Mouse (Mus musculus) ES-Bruce4 (cell line): ENCODE results near the gene Anxa4. TPM values are rescaled to one million over a fixed set of nuclear protein-coding genes. Genes with fewer than 3 reads are reported as not detected.

Source experiments
- H3K27ac ChIP-seq: 2 replicates; pipeline ENCODE4 v1.5.1; 2012; ENCODE audit warnings: low read length, inconsistent platforms; ENCODE audit not compliant: insufficient read depth
- H3K27me3 ChIP-seq: 2 replicates; pipeline ENCODE4 v1.6.1; 2012; ENCODE audit warnings: mild to moderate bottlenecking, low read length, inconsistent platforms; ENCODE audit not compliant: control insufficient read depth, poor library complexity, insufficient read depth, severe bottlenecking
- H3K36me3 ChIP-seq: 2 replicates; pipeline ENCODE4 v1.6.1; 2012; ENCODE audit warnings: inconsistent platforms, mild to moderate bottlenecking, low read length, moderate library complexity; ENCODE audit not compliant: control insufficient read depth, poor library complexity, insufficient read depth, severe bottlenecking
- H3K4me1 ChIP-seq: one replicate; pipeline ENCODE4 v1.8.1; 2011; ENCODE audit warnings: low read length; ENCODE audit not compliant: control insufficient read depth, insufficient read depth
- H3K4me3 ChIP-seq: 2 replicates; pipeline ENCODE4 v1.5.1; 2011; ENCODE audit warnings: low read depth, mild to moderate bottlenecking, low read length
- H3K9ac ChIP-seq: 2 replicates; pipeline ENCODE4 v1.6.1; 2012; ENCODE audit warnings: low read depth, mild to moderate bottlenecking, inconsistent platforms; ENCODE audit not compliant: poor library complexity, severe bottlenecking
- H3K9me3 ChIP-seq: replicated peaks from 2 replicates; pipeline ENCODE4 v1.6.1; 2012; ENCODE audit warnings: mild to moderate bottlenecking, low read length, inconsistent platforms; ENCODE audit not compliant: control insufficient read depth, poor library complexity, insufficient read depth, severe bottlenecking
- CTCF ChIP-seq: IDR thresholded peaks from one replicate; pipeline ENCODE4 v1.8.1; 2011; ENCODE audit warnings: low read depth, low read length
- EP300 ChIP-seq: IDR thresholded peaks from 2 replicates; pipeline ENCODE4 v1.6.1; 2011; ENCODE audit warnings: low read depth, low read length; ENCODE audit not compliant: insufficient read depth
- POLR2A ChIP-seq: IDR thresholded peaks from one replicate; pipeline ENCODE4 v1.8.1; 2011; ENCODE audit warnings: low read length; ENCODE audit not compliant: insufficient read depth
- polyA plus RNA-seq: library from polyadenylated mRNA; stranded (reverse); fragments of >200 nt; gene quantifications from 2 replicates; pipeline ENCODE4 v1.2.4, GENCODE M21; 2011; ENCODE audit warnings: low read depth; ENCODE audit not compliant: missing spikeins, insufficient read depth, insufficient read length

Anxa4 gene
- polyA plus RNA-seq, 1 experiment, result 36.7 TPM

GRCm38 (mm10) chr6:86829768-86830167, 36.4 kb upstream of the Anxa4 start:
- Histone ChIP-seq H3K36me3 (no peaks in the 10 kb centered on the region), H3K27ac (no peak overlapping the region), H3K4me3 (no peak overlapping the region), H3K27me3 (no peaks in the 10 kb centered on the region), H3K4me1 (no peaks in the 10 kb centered on the region), H3K9ac (no peak overlapping the region), H3K9me3 (no peaks in the 10 kb centered on the region)
- TF ChIP-seq CTCF (no peak), EP300 (no peak), POLR2A (no peak)

- H3K27me3 ChIP-seq, result no peaks in the 10 kb centered on the region
- H3K9me3 ChIP-seq, result no peaks in the 10 kb centered on the region
- TF ChIP-seq EP300, result no peak
- peak; percentile 52 for TF ChIP-seq CTCF
- TF ChIP-seq POLR2A, result no peak
- no peaks in the 10 kb centered on the region for H3K4me1 ChIP-seq
- H3K4me3 ChIP-seq, result no peak overlapping the region
- H3K9ac ChIP-seq, result no peak overlapping the region
- no peaks in the 10 kb centered on the region for H3K36me3 ChIP-seq
- H3K27ac ChIP-seq, result no peak overlapping the region
Observed at GRCm38 (mm10) chr6:86827432-86827831, 34.0 kb upstream of the Anxa4 start.

DNA sequence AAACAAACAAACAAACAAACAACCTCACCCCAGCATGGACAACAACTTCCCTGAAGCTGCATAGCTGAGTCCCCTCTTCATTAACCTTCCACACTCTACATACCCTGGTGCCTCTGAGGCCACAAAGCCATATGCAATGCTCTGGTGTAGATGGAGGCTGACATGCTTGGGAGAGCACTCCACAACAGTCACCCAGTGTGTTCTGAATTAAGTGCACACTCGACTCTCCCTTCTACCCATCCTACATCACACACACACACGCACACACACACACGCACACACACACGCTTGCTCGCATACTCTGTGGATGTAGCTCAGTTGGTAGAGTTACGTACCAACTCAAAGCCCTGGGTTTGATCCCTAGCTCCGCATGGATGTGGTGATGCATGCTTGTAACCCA, 31.0 kb upstream of the Anxa4 start:
- Histone ChIP-seq H3K9ac (no peak overlapping the region), H3K9me3 (no peaks in the 10 kb centered on the region), H3K36me3 (no peaks in the 10 kb centered on the region), H3K4me1 (no peaks in the 10 kb centered on the region), H3K4me3 (no peak overlapping the region), H3K27ac (no peak overlapping the region), H3K27me3 (no peaks in the 10 kb centered on the region)
- TF ChIP-seq EP300 (no peak), POLR2A (no peak), CTCF (no peak)

DNA sequence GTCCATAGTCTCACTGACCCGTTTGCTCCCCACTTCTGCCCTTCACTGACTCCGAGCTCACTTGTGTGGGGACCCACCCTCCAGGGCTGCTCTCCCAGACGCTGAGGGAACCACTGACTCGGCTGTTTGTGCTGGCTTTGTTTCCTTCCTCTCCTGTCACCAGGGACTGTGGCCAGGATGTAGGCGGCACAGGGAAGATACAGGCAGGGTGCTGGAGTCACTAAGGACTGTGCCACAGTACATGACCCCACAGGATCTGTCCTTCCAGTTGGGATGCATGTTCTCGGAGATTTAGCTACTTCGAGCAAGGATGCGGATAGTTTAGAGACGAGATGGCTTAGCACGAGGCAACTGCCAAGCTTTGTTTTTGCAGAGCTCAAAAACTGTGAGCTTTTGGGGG, 30.4 kb upstream of the Anxa4 start:
- Histone ChIP-seq H3K4me3 (no peak overlapping the region), H3K9me3 (no peaks in the 10 kb centered on the region), H3K36me3 (no peaks in the 10 kb centered on the region), H3K9ac (no peak overlapping the region), H3K27me3 (no peaks in the 10 kb centered on the region), H3K4me1 (no peaks in the 10 kb centered on the region), H3K27ac (no peak overlapping the region)
- TF ChIP-seq POLR2A (no peak), CTCF (no peak), EP300 (no peak)

- no peak overlapping the region for H3K9ac ChIP-seq
- no peak overlapping the region for H3K4me3 ChIP-seq
- H3K9me3 ChIP-seq, result no peaks in the 10 kb centered on the region
- H3K36me3 ChIP-seq, result no peaks in the 10 kb centered on the region
- peak overlapping the region; percentile 29; the same call in 1 of the 2 replicates for H3K27ac ChIP-seq
- no peak for TF ChIP-seq CTCF
- no peak for TF ChIP-seq POLR2A
- TF ChIP-seq EP300, result no peak
- H3K27me3 ChIP-seq, result no peaks in the 10 kb centered on the region
- H3K4me1 ChIP-seq, result no peaks in the 10 kb centered on the region
Observed at GRCm38 (mm10) chr6:86823051-86823431, 29.7 kb upstream of the Anxa4 start.

DNA sequence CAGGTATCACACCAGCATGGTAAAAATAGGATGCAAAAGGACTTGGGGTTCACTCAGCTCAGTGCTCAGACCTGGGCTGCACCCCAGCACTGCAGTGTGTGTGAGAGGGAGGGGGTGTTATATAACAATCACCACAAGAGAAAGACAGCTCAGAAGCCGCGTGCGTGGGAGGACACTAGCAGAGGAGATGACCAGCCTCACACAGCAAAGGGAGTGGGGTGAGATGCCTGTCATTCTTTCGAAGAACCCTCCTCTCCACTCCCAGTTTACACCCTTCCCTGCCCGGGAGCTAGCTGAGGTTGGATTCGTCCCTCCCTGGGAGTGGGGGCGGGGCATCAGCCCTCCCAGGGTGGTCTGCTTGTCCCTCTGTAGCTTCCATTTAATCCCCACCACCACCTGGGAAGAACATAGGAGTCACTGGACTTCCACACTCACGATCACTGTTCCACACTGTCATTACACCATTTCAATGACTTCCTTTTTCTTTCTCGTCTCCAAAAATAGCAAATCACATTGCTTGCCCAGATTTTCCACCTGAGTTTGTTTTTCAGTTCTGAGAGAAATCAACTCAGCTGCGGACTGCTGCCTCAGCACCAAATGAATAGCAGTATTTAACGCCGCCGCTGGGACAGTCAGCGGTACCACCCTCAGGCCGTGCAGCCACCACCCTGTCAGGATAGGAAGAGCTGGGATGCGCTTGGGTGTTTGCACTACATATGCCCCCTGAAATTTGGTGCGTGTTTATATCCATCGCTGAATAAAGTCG, 29.1 kb upstream of the Anxa4 start:
- H3K36me3 ChIP-seq, result no peaks in the 10 kb centered on the region
- no peak overlapping the region for H3K4me3 ChIP-seq
- H3K27ac ChIP-seq, result peak overlapping the region; percentile 29
- TF ChIP-seq POLR2A (no peak), EP300 (0 out of 2 replicates have a peak, but pooled peaks have one; percentile 42), CTCF (no peak)
- H3K9ac ChIP-seq, result 0 out of 2 replicates have a peak overlapping the region, but pooled peaks have one; percentile 9
- no peaks in the 10 kb centered on the region for H3K9me3 ChIP-seq
- H3K4me1 ChIP-seq, result no peaks in the 10 kb centered on the region
- H3K27me3 ChIP-seq, result no peaks in the 10 kb centered on the region
